Mouse (Mus musculus) layer of hippocampus, postnatal 14 days (tissue): ENCODE data around the gene Zfp948. TPM values are rescaled to one million over a fixed set of nuclear protein-coding genes. Genes with fewer than 3 reads are reported as not detected.
"Not testable (repeated sequence)": the region's sequence is repeated elsewhere in the genome, so short reads cannot be mapped to it uniquely, and the experiment has no call there.

ENCODE experiments used
- DNase-seq, 2 experiments: peaks; one replicate each; pipeline ENCODE4 v3.0.0; 2021 to 2022; ENCODE audit warnings: low spot score in 2 of 2, mixed read lengths in 1 of 2
- total RNA-seq, 2 experiments: library from RNA; stranded (reverse); gene quantifications; 2 replicates each; pipeline ENCODE4 v1.2.3; 2021

The Zfp948 gene
- total RNA-seq, 2 experiments from 2014 or later: 12.9 to 13.4 TPM

- DNase-seq: no peak
Observed at GRCm38 (mm10) chr17:21623647-21624046, 56.8 kb downstream of the Zfp948 start.

DNA sequence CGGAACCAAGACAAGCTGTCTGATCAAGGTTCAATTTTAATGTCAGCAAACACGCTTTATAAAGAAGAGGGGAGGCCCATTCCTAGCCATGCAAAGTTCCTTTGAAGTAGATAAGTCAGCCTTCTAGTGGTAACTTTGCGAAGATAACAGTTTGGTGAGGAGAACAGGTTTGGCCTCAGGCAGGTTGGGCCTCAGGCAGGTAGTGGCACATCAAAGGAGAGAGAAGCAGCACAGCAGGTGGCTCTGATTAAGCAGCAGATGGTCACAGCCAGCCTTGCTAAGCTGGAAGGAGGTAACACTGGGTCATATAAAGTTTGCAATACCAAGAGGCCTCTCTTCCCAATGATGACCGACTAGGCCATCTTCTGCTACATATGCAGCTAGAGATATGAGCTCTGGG lies 69.0 kb downstream of the Zfp948 start:
- not testable (repeated sequence) for DNase-seq

Other genes starting within 250 kb of the Zfp948 start
- gene Zfp677, start 183.3 kb upstream of the Zfp948 start, total RNA-seq: 1 to 10 TPM; 1.5 to 1.7 TPM
- 1 to 10 TPM in 1 of 2 experiments, under 1 TPM in 1; 0.81 to 1.2 TPM for gene Zfp54, start 143.8 kb upstream of the Zfp948 start, total RNA-seq
- 1 to 10 TPM; 3.8 to 3.9 TPM for gene Zfp51, start 116.6 kb upstream of the Zfp948 start, total RNA-seq
- gene Zfp53, start 78.0 kb upstream of the Zfp948 start, total RNA-seq: 1 to 10 TPM; 4.0 TPM
- gene Zfp52, start 31.5 kb upstream of the Zfp948 start, total RNA-seq: 1 to 10 TPM; 6.9 to 7.2 TPM
- 1 to 10 TPM; 7.4 to 9.8 TPM for gene Zfp983, start 83.6 kb downstream of the Zfp948 start, total RNA-seq
- 1 to 10 TPM; 6.7 to 7.1 TPM for gene Gm10226, start 124.9 kb downstream of the Zfp948 start, total RNA-seq
- 1 to 10 TPM; 8.8 to 8.9 TPM for gene Zfp760, start 140.7 kb downstream of the Zfp948 start, total RNA-seq
- 1 to 10 TPM; 4.4 to 5.4 TPM for gene Zfp229, start 163.8 kb downstream of the Zfp948 start, total RNA-seq